Mouse (Mus musculus): Measurements from ENCODE around the gene Arhgef39.

GRCm38 (mm10) chr4:43480985-43481384 is 18.5 kb downstream of the Arhgef39 start:
- TF ChIP-seq CTCF (IDR thresholded peaks at IDR 0.05; ENCODE audit: extremely low read depth, insufficient read depth, low read length): no peak
- no peak for TF ChIP-seq POLR2A (IDR thresholded peaks at IDR 0.05; ENCODE audit: extremely low read depth, insufficient read depth, low read length)

Measured in cortical plate, adult 2 months (tissue).